Mouse (Mus musculus) ES-E14 (cell line): ENCODE measurements around the gene Dhx16.

ENCODE experiments used
- CHD2 ChIP-seq: IDR thresholded peaks from 2 replicates; pipeline ENCODE4 v1.6.1; 2014; ENCODE audit warnings: mild to moderate bottlenecking, low read depth, low read length, inconsistent platforms
- HCFC1 ChIP-seq: IDR thresholded peaks from 2 replicates; pipeline ENCODE4 v1.6.1; 2012; ENCODE audit warnings: low read length, inconsistent platforms, borderline replicate concordance; ENCODE audit not compliant: insufficient read depth
- MAFK ChIP-seq: IDR thresholded peaks from 2 replicates; pipeline ENCODE4 v1.6.1; 2014; ENCODE audit warnings: mild to moderate bottlenecking, low read depth, low read length, inconsistent platforms; ENCODE audit not compliant: insufficient read depth
- ZC3H11A ChIP-seq: IDR thresholded peaks from 2 replicates; pipeline ENCODE4 v1.6.1; 2012; ENCODE audit warnings: low read depth, mild to moderate bottlenecking, inconsistent platforms, low read length, borderline replicate concordance
- ZNF384 ChIP-seq: IDR thresholded peaks from 2 replicates; pipeline ENCODE4 v1.6.1; 2012; ENCODE audit warnings: low read depth, low read length, inconsistent platforms

GRCm38 (mm10) chr17:35859835-35860234 is 19.8 kb upstream of the Dhx16 start:
- TF ChIP-seq ZC3H11A (no peak), MAFK (no peak), ZNF384 (no peak), CHD2 (no peak), HCFC1 (no peak)
